Mouse (Mus musculus): ENCODE data around the gene Apbb1. TPM values are rescaled to one million over a fixed set of nuclear protein-coding genes. Genes with fewer than 3 reads are reported as not detected.

Apbb1 gene
- 333 and 360 TPM in 2 replicates for polyA plus RNA-seq (2015; fragmentation: Nextera tagmentation; extraction: Ambion mirVana)

GRCm38 (mm10) chr7:105581094-105581703 is at the start of gene Apbb1:
Gene Apbb1 (minus strand): TSS chr7:105581653.
- WGBS = under 1% methylated on average over 31 of the region's 54 CpGs
- Histone ChIP-seq H3K4me1 (ENCODE audit: control insufficient read depth, insufficient read depth, low read length) (peaks cover 32% of the 10 kb centered on the region), H3K9me3 (replicated peaks; ENCODE audit: control insufficient read depth, low read length, poor library complexity, severe bottlenecking) (no peaks in the 10 kb centered on the region), H3K36me3 (ENCODE audit: control insufficient read depth, insufficient read depth, low read length) (no peaks in the 10 kb centered on the region), H3K4me3 (ENCODE audit: low read depth, low read length) (peak within 1 kb of the TSS; percentile 88), H3K27ac (ENCODE audit: low read length) (peak within 1 kb of the TSS; percentile 98), H3K9ac (ENCODE audit: low read depth, low read length) (peak within 1 kb of the TSS; percentile 93), H3K4me2 (ENCODE audit: low read length) (peak within 1 kb of the TSS; percentile 82), H3K27me3 (ENCODE audit: control insufficient read depth, insufficient read depth, low read depth, low read length) (no peaks in the 10 kb centered on the region)
- ATAC-seq = peak; percentile 94

- Histone ChIP-seq H3K4me1 (ENCODE audit: control insufficient read depth, insufficient read depth, low read length) (peaks cover 37% of the 10 kb centered on the region), H3K9me3 (replicated peaks; ENCODE audit: control insufficient read depth, low read length, poor library complexity, severe bottlenecking) (no peaks in the 10 kb centered on the region), H3K4me3 (ENCODE audit: low read depth, low read length) (no peak overlapping the region), H3K4me2 (ENCODE audit: low read length) (no peak overlapping the region), H3K9ac (ENCODE audit: low read depth, low read length) (no peak overlapping the region), H3K27ac (ENCODE audit: low read length) (no peak overlapping the region), H3K36me3 (ENCODE audit: control insufficient read depth, insufficient read depth, low read length) (peaks cover 6% of the 10 kb centered on the region; the same call in 1 of the 2 replicates), H3K27me3 (ENCODE audit: control insufficient read depth, insufficient read depth, low read depth, low read length) (no peaks in the 10 kb centered on the region)
- no peak for ATAC-seq
- 23% methylated on average over 3 of the region's 3 CpGs for WGBS
Observed at GRCm38 (mm10) chr7:105628633-105629032, 47.2 kb upstream of the Apbb1 start.

GRCm38 (mm10) chr7:105625397-105625796 is 43.9 kb upstream of the Apbb1 start:
- no peaks in the 10 kb centered on the region for H3K9me3 ChIP-seq (replicated peaks; ENCODE audit: control insufficient read depth, low read length, poor library complexity, severe bottlenecking)
- no peak overlapping the region for H3K27ac ChIP-seq (ENCODE audit: low read length)

GRCm38 (mm10) chr7:105621646-105622292 is 40.3 kb upstream of the Apbb1 start:
- H3K27ac ChIP-seq (ENCODE audit: low read length) = no peak overlapping the region
- WGBS = 86% methylated on average over 8 of the region's 8 CpGs
- H3K4me1 ChIP-seq (ENCODE audit: control insufficient read depth, insufficient read depth, low read length) = no peaks in the 10 kb centered on the region
- H3K27me3 ChIP-seq (ENCODE audit: control insufficient read depth, insufficient read depth, low read depth, low read length) = no peaks in the 10 kb centered on the region
- no peak overlapping the region for H3K4me3 ChIP-seq (ENCODE audit: low read depth, low read length)
- no peak for ATAC-seq
- peaks cover 48% of the 10 kb centered on the region for H3K36me3 ChIP-seq (ENCODE audit: control insufficient read depth, insufficient read depth, low read length)
- H3K4me2 ChIP-seq (ENCODE audit: low read length) = no peak overlapping the region
- no peaks in the 10 kb centered on the region for H3K9me3 ChIP-seq (replicated peaks; ENCODE audit: control insufficient read depth, low read length, poor library complexity, severe bottlenecking)
- no peak overlapping the region for H3K9ac ChIP-seq (ENCODE audit: low read depth, low read length)

More at GRCm38 (mm10) chr7:105625397-105625796, 43.9 kb upstream of the Apbb1 start:
- Histone ChIP-seq H3K4me1 (ENCODE audit: control insufficient read depth, insufficient read depth, low read length) (peaks cover 15% of the 10 kb centered on the region), H3K36me3 (ENCODE audit: control insufficient read depth, insufficient read depth, low read length) (peaks cover 24% of the 10 kb centered on the region), H3K27me3 (ENCODE audit: control insufficient read depth, insufficient read depth, low read depth, low read length) (no peaks in the 10 kb centered on the region), H3K9ac (ENCODE audit: low read depth, low read length) (no peak overlapping the region), H3K4me3 (ENCODE audit: low read depth, low read length) (no peak overlapping the region), H3K4me2 (ENCODE audit: low read length) (no peak overlapping the region)
- 81% methylated on average over 6 of the region's 6 CpGs for WGBS
- no peak for ATAC-seq

- Histone ChIP-seq H3K9ac (ENCODE audit: low read depth, low read length) (no peak overlapping the region), H3K4me3 (ENCODE audit: low read depth, low read length) (no peak overlapping the region), H3K27me3 (ENCODE audit: control insufficient read depth, insufficient read depth, low read depth, low read length) (no peaks in the 10 kb centered on the region), H3K4me1 (ENCODE audit: control insufficient read depth, insufficient read depth, low read length) (no peaks in the 10 kb centered on the region), H3K36me3 (ENCODE audit: control insufficient read depth, insufficient read depth, low read length) (peaks cover 54% of the 10 kb centered on the region), H3K27ac (ENCODE audit: low read length) (no peak overlapping the region), H3K4me2 (ENCODE audit: low read length) (no peak overlapping the region), H3K9me3 (replicated peaks; ENCODE audit: control insufficient read depth, low read length, poor library complexity, severe bottlenecking) (no peaks in the 10 kb centered on the region)
- ATAC-seq = no peak
- 86% methylated on average over 4 of the region's 4 CpGs for WGBS
Observed at GRCm38 (mm10) chr7:105621053-105621452, 39.6 kb upstream of the Apbb1 start.

GRCm38 (mm10) chr7:105619701-105620100 is 38.2 kb upstream of the Apbb1 start:
- no peak overlapping the region for H3K4me2 ChIP-seq (ENCODE audit: low read length)
- H3K36me3 ChIP-seq (ENCODE audit: control insufficient read depth, insufficient read depth, low read length) = peaks cover 66% of the 10 kb centered on the region
- no peaks in the 10 kb centered on the region for H3K27me3 ChIP-seq (ENCODE audit: control insufficient read depth, insufficient read depth, low read depth, low read length)
- no peak overlapping the region for H3K27ac ChIP-seq (ENCODE audit: low read length)
- no peak overlapping the region for H3K9ac ChIP-seq (ENCODE audit: low read depth, low read length)
- no peaks in the 10 kb centered on the region for H3K4me1 ChIP-seq (ENCODE audit: control insufficient read depth, insufficient read depth, low read length)
- H3K9me3 ChIP-seq (replicated peaks; ENCODE audit: control insufficient read depth, low read length, poor library complexity, severe bottlenecking) = no peaks in the 10 kb centered on the region
- no peak for ATAC-seq
- WGBS = 65% methylated on average over 3 of the region's 3 CpGs
- no peak overlapping the region for H3K4me3 ChIP-seq (ENCODE audit: low read depth, low read length)

- no peak for ATAC-seq
- peaks cover 74% of the 10 kb centered on the region for H3K36me3 ChIP-seq (ENCODE audit: control insufficient read depth, insufficient read depth, low read length)
- H3K4me1 ChIP-seq (ENCODE audit: control insufficient read depth, insufficient read depth, low read length) = no peaks in the 10 kb centered on the region
- H3K9ac ChIP-seq (ENCODE audit: low read depth, low read length) = no peak overlapping the region
- 95% methylated on average over 22 of the region's 22 CpGs for WGBS
- no peak overlapping the region for H3K27ac ChIP-seq (ENCODE audit: low read length)
- H3K9me3 ChIP-seq (replicated peaks; ENCODE audit: control insufficient read depth, low read length, poor library complexity, severe bottlenecking) = no peaks in the 10 kb centered on the region
- H3K27me3 ChIP-seq (ENCODE audit: control insufficient read depth, insufficient read depth, low read depth, low read length) = no peaks in the 10 kb centered on the region
- H3K4me2 ChIP-seq (ENCODE audit: low read length) = no peak overlapping the region
- H3K4me3 ChIP-seq (ENCODE audit: low read depth, low read length) = no peak overlapping the region
Observed at GRCm38 (mm10) chr7:105617810-105618209, 36.4 kb upstream of the Apbb1 start.

- 94% methylated on average over 6 of the region's 6 CpGs for WGBS
- no peak for ATAC-seq
- Histone ChIP-seq H3K4me1 (ENCODE audit: control insufficient read depth, insufficient read depth, low read length) (no peaks in the 10 kb centered on the region), H3K36me3 (ENCODE audit: control insufficient read depth, insufficient read depth, low read length) (peaks cover 75% of the 10 kb centered on the region), H3K27ac (ENCODE audit: low read length) (no peak overlapping the region), H3K9me3 (replicated peaks; ENCODE audit: control insufficient read depth, low read length, poor library complexity, severe bottlenecking) (no peaks in the 10 kb centered on the region), H3K9ac (ENCODE audit: low read depth, low read length) (no peak overlapping the region), H3K4me3 (ENCODE audit: low read depth, low read length) (no peak overlapping the region), H3K27me3 (ENCODE audit: control insufficient read depth, insufficient read depth, low read depth, low read length) (no peaks in the 10 kb centered on the region), H3K4me2 (ENCODE audit: low read length) (no peak overlapping the region)
Observed at GRCm38 (mm10) chr7:105616561-105616960, 35.1 kb upstream of the Apbb1 start.

- H3K4me1 ChIP-seq (ENCODE audit: control insufficient read depth, insufficient read depth, low read length) = no peaks in the 10 kb centered on the region
- no peak overlapping the region for H3K4me2 ChIP-seq (ENCODE audit: low read length)
- H3K9ac ChIP-seq (ENCODE audit: low read depth, low read length) = no peak overlapping the region
- no peaks in the 10 kb centered on the region for H3K27me3 ChIP-seq (ENCODE audit: control insufficient read depth, insufficient read depth, low read depth, low read length)
- H3K27ac ChIP-seq (ENCODE audit: low read length) = no peak overlapping the region
- no peaks in the 10 kb centered on the region for H3K9me3 ChIP-seq (replicated peaks; ENCODE audit: control insufficient read depth, low read length, poor library complexity, severe bottlenecking)
- H3K4me3 ChIP-seq (ENCODE audit: low read depth, low read length) = no peak overlapping the region
- WGBS = 93% methylated on average over 1 of the region's 1 CpGs
- no peak for ATAC-seq
- peaks cover 79% of the 10 kb centered on the region for H3K36me3 ChIP-seq (ENCODE audit: control insufficient read depth, insufficient read depth, low read length)
Observed at GRCm38 (mm10) chr7:105615720-105616119, 34.3 kb upstream of the Apbb1 start.
